Mouse (Mus musculus): ENCODE data around the gene Pi16.
"Not testable (repeated sequence)": the region's sequence is repeated elsewhere in the genome, so short reads cannot be mapped to it uniquely, and the experiment has no call there.

The Pi16 gene

GRCm38 (mm10) chr17:29327691-29328090 is 10.2 kb downstream of the Pi16 start:
- intact Hi-C loops (cut with DNase I), result no loop called here

- intact Hi-C loops (cut with DNase I), result no loop called here
Observed at GRCm38 (mm10) chr17:29330221-29330620, 12.7 kb downstream of the Pi16 start.

- intact Hi-C loops (cut with DNase I), result no loop called here
Observed at GRCm38 (mm10) chr17:29330671-29331410, 13.4 kb downstream of the Pi16 start.

- intact Hi-C loops (cut with DNase I), result no loop called here
Observed at GRCm38 (mm10) chr17:29332186-29332685, 14.8 kb downstream of the Pi16 start.

- intact Hi-C loops (cut with DNase I), result no loop called here
Observed at GRCm38 (mm10) chr17:29336266-29336990, 18.9 kb downstream of the Pi16 start.

GRCm38 (mm10) chr17:29337979-29338823 is 20.7 kb downstream of the Pi16 start:
- intact Hi-C loops (cut with DNase I), result no loop called here

GRCm38 (mm10) chr17:29339170-29339768 is 21.8 kb downstream of the Pi16 start:
- intact Hi-C loops (cut with DNase I), result no loop called here

GRCm38 (mm10) chr17:29340406-29341261 is 23.2 kb downstream of the Pi16 start:
- intact Hi-C loops (cut with DNase I), result no loop called here

GRCm38 (mm10) chr17:29341591-29342003 is 24.1 kb downstream of the Pi16 start:
- intact Hi-C loops (cut with DNase I), result no loop called here

- intact Hi-C loops (cut with DNase I), result no loop called here
Observed at GRCm38 (mm10) chr17:29342010-29342910, 24.8 kb downstream of the Pi16 start.

- intact Hi-C loops (cut with DNase I), result no loop called here
Observed at GRCm38 (mm10) chr17:29343241-29343640, 25.8 kb downstream of the Pi16 start.

- intact Hi-C loops (cut with DNase I), result no loop called here
Observed at GRCm38 (mm10) chr17:29345272-29345671, 27.8 kb downstream of the Pi16 start.

GRCm38 (mm10) chr17:29346496-29347125 is 29.1 kb downstream of the Pi16 start:
- intact Hi-C loops (cut with DNase I), result no loop called here

GRCm38 (mm10) chr17:29347126-29347644 is 29.7 kb downstream of the Pi16 start:
- intact Hi-C loops (cut with DNase I), result no loop called here

- intact Hi-C loops (cut with DNase I), result no loop called here
Observed at GRCm38 (mm10) chr17:29347645-29348256, 30.3 kb downstream of the Pi16 start, which contains the start of gene Mtch1. TSS of gene Mtch1 (minus strand) at chr17:29347934.

GRCm38 (mm10) chr17:29348996-29349395 is 31.5 kb downstream of the Pi16 start:
- intact Hi-C loops (cut with DNase I), result no loop called here

GRCm38 (mm10) chr17:29351056-29351455 is 33.6 kb downstream of the Pi16 start:
- intact Hi-C loops (cut with DNase I), result not testable (repeated sequence)

GRCm38 (mm10) chr17:29355461-29355840 is 38.0 kb downstream of the Pi16 start:
- intact Hi-C loops (cut with DNase I), result no loop called here

Data from adrenal gland (tissue).